ENCODE assay signal across 8 mouse cellular contexts in genomic region chr4:48473651-48474011, GRCm38 (mm10). TPM values are rescaled to one million over a fixed set of nuclear protein-coding genes. Genes with fewer than 3 reads are reported as not detected.
DNase-seq lines count a peak whose midpoint lies in the region; ATAC-seq lines count a peak whose summit lies in the region.

No protein-coding gene starts in this region.

- peak overlapping the region; percentile 96; the same call in 1 of the 2 replicates for H3K9ac ChIP-seq in kidney, embryonic 16.5 days (replicated peaks; ENCODE audit: low read length)
- H3K9ac ChIP-seq in hindbrain, embryonic 15.5 days, result 0 out of 2 replicates have a peak overlapping the region, but pooled peaks have one; percentile 81
- H3K9ac ChIP-seq in midbrain, embryonic 14.5 days (replicated peaks; ENCODE audit: low read length), result peak overlapping the region; percentile 85; the same call in 1 of the 2 replicates

- H3K4me3 ChIP-seq in kidney, embryonic 16.5 days (ENCODE audit: low read length), result peak overlapping the region; percentile 98
- peak overlapping the region; percentile 74 for H3K4me3 ChIP-seq in brown adipose tissue, adult 24 weeks (ENCODE audit: insufficient read depth, low read depth, low read length)
- peak overlapping the region; percentile 76 for H3K4me3 ChIP-seq in hindbrain, embryonic 15.5 days
- H3K4me3 ChIP-seq in midbrain, embryonic 14.5 days (replicated peaks; ENCODE audit: low read depth, low read length), result peak overlapping the region; percentile 98

- H3K9me3 ChIP-seq in kidney, embryonic 16.5 days (ENCODE audit: low read length), result peaks cover under 1% of the 10 kb centered on the region; the same call in 1 of the 2 replicates
- no peaks in the 10 kb centered on the region for H3K9me3 ChIP-seq in hindbrain, embryonic 15.5 days
- H3K9me3 ChIP-seq in midbrain, embryonic 14.5 days (ENCODE audit: control insufficient read depth, low read length), result peaks cover 4% of the 10 kb centered on the region

- H3K4me1 ChIP-seq in kidney, embryonic 16.5 days (ENCODE audit: insufficient read depth, low read length), result peaks cover 13% of the 10 kb centered on the region
- H3K4me1 ChIP-seq in brown adipose tissue, adult 24 weeks (ENCODE audit: control insufficient read depth, insufficient read depth, insufficient read length, low read length), result no peaks in the 10 kb centered on the region
- H3K4me1 ChIP-seq in hindbrain, embryonic 15.5 days (replicated peaks), result peaks cover 25% of the 10 kb centered on the region
- peaks cover 16% of the 10 kb centered on the region for H3K4me1 ChIP-seq in midbrain, embryonic 14.5 days (ENCODE audit: control insufficient read depth, insufficient read depth, low read length)

- H3K36me3 ChIP-seq in kidney, embryonic 16.5 days (ENCODE audit: insufficient read depth, low read length), result peaks cover 1% of the 10 kb centered on the region
- peaks cover 2% of the 10 kb centered on the region for H3K36me3 ChIP-seq in hindbrain, embryonic 15.5 days
- peaks cover 2% of the 10 kb centered on the region for H3K36me3 ChIP-seq in midbrain, embryonic 14.5 days (ENCODE audit: control insufficient read depth, insufficient read depth, low read length)

- no peaks in the 10 kb centered on the region for H3K27me3 ChIP-seq in kidney, embryonic 16.5 days (ENCODE audit: insufficient read depth, low read length)
- H3K27me3 ChIP-seq in hindbrain, embryonic 15.5 days, result no peaks in the 10 kb centered on the region
- no peaks in the 10 kb centered on the region for H3K27me3 ChIP-seq in midbrain, embryonic 14.5 days (ENCODE audit: control insufficient read depth, insufficient read depth, low read length)

- H3K27ac ChIP-seq in kidney, embryonic 16.5 days (ENCODE audit: low read length), result peak overlapping the region; percentile 58; the same call in 1 of the 2 replicates
- H3K27ac ChIP-seq in brown adipose tissue, adult 24 weeks (replicated peaks; ENCODE audit: low read depth, low read length), result no peak overlapping the region
- H3K27ac ChIP-seq in hindbrain, embryonic 15.5 days (replicated peaks), result peak overlapping the region; percentile 10; the same call in 1 of the 2 replicates
- H3K27ac ChIP-seq in midbrain, embryonic 14.5 days (replicated peaks; ENCODE audit: low read depth, low read length), result 0 out of 2 replicates have a peak overlapping the region, but pooled peaks have one; percentile 78

- H3K4me2 ChIP-seq in kidney, embryonic 16.5 days (replicated peaks; ENCODE audit: low read depth, low read length), result peak overlapping the region; percentile 77
- peak overlapping the region; percentile 93 for H3K4me2 ChIP-seq in hindbrain, embryonic 15.5 days
- peak overlapping the region; percentile 91 for H3K4me2 ChIP-seq in midbrain, embryonic 14.5 days (ENCODE audit: low read length)

- no peak; the same call in 1 of the 2 replicates for ATAC-seq in kidney, embryonic 16.5 days (ENCODE audit: low FRiP score, low TSS enrichment)
- no peak for ATAC-seq in hindbrain, embryonic 15.5 days (ENCODE audit: low FRiP score, low read depth)
- no peak; the same call in 1 of the 2 replicates for ATAC-seq in midbrain, embryonic 14.5 days (ENCODE audit: low FRiP score, low TSS enrichment)

- 87% methylated on average over 2 of the region's 2 CpGs for WGBS in kidney, embryonic 16.5 days
- 80% methylated on average over 2 of the region's 2 CpGs for WGBS in hindbrain, embryonic 15.5 days
- 81% methylated on average over 2 of the region's 2 CpGs for WGBS in midbrain, embryonic 14.5 days

- DNase-seq in kidney, postnatal 36 days, result no peak
- DNase-seq in midbrain, embryonic 14.5 days, result no peak
- DNase-seq in cerebellum, adult 9-11 months, result no peak
- DNase-seq in cerebellum, postnatal 4 days (ENCODE audit: low spot score in 2 of 2), result no peak
- DNase-seq in kidney, postnatal 10 days, result no peak

RNA-seq across cellular contexts. Expression of gene Tex10, which starts 0.4 kb away (rescaled TPM):
- polyA plus RNA-seq in kidney, embryonic 16.5 days (2015; fragmentation: Nextera tagmentation; extraction: Ambion mirVana), result 56.9 and 57.5 TPM in 2 replicates
- polyA plus RNA-seq in brown adipose tissue, adult 24 weeks (2012; ENCODE audit: insufficient read depth, insufficient read length, missing spikeins), result 5.9 and 12.0 TPM in 2 replicates
- 36.3 and 37.1 TPM in 2 replicates for polyA plus RNA-seq in hindbrain, embryonic 15.5 days (2015; fragmentation: Nextera tagmentation; extraction: Ambion mirVana)
- 38.5 and 57.1 TPM in 2 replicates for polyA plus RNA-seq in midbrain, embryonic 14.5 days (2014; fragmentation: Nextera tagmentation; extraction: Ambion mirVana)
